Mouse (Mus musculus) layer of hippocampus, postnatal 25 days (tissue): ENCODE results near the gene Tppp. TPM values are rescaled to one million over a fixed set of nuclear protein-coding genes. Genes with fewer than 3 reads are reported as not detected.
"Not testable (repeated sequence)": the region's sequence is repeated elsewhere in the genome, so short reads cannot be mapped to it uniquely, and the experiment has no call there.

Experiments used
- DNase-seq, 2 experiments: peaks; one replicate each; pipeline ENCODE4 v3.0.0; 2022; ENCODE audit warnings: mixed read lengths in 2 of 2, low spot score in 1 of 2; ENCODE audit errors: extremely low spot score in 1 of 2
- total RNA-seq, 2 experiments: library from RNA; stranded (reverse); gene quantifications; 2 replicates each; pipeline ENCODE4 v1.2.3; 2021

Tppp gene
- total RNA-seq, result 100 to 1,000 TPM; 297 to 312 TPM

GRCm38 (mm10) chr13:74008948-74009718 lies at the start of gene Tppp:
Gene Tppp (plus strand): TSS chr13:74009407.
- DNase-seq, result peak; percentile 82 to 94

- DNase-seq, result no peak
These were observed 49.0 kb upstream of the Tppp start for GRCm38 (mm10) chr13:73960117-73960652.

DNA sequence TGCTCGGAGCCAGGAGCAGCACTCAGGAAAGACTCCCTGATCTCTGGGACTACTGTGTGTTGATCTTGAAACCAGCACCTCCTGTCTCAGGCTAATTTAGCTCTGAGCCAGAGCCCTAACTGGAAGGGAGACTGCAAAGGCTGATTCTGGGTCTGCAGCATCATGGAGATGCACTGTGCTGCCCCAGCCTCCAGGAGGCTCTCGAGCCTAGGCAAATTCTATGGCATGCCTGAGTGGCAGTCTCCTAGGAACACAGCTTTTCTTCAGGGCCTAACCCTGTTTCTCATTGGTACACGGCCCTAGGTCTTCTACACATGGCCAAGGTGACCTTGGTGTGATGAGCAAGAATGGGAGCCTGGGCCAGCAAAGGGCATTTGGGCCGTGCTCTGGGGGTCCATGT lies 48.0 kb upstream of the Tppp start:
- no peak for DNase-seq

DNA sequence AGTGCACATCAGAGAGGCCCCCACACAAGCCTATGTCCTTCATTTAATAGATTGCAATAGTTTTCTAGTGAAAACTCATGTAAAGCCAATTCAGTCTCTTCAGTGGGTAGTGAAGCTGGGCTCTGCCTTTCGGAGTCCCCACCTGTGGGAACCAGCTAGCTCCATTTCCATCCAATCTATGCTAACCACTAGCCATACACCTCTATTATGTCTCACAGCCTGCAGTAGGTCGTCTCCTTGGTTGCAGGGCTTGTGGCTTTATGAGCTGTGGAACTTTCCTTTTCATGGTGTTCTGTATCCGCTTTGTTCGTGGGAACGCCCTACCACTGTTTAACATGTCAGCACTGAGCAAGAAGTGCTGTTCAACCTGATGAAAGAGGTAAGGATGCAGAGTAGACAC lies 45.7 kb upstream of the Tppp start, which contains the start of gene Zdhhc11:
Gene Zdhhc11 (plus strand): TSS at position 301 of the 400 bp plus-strand sequence.
- DNase-seq, result no peak

DNA sequence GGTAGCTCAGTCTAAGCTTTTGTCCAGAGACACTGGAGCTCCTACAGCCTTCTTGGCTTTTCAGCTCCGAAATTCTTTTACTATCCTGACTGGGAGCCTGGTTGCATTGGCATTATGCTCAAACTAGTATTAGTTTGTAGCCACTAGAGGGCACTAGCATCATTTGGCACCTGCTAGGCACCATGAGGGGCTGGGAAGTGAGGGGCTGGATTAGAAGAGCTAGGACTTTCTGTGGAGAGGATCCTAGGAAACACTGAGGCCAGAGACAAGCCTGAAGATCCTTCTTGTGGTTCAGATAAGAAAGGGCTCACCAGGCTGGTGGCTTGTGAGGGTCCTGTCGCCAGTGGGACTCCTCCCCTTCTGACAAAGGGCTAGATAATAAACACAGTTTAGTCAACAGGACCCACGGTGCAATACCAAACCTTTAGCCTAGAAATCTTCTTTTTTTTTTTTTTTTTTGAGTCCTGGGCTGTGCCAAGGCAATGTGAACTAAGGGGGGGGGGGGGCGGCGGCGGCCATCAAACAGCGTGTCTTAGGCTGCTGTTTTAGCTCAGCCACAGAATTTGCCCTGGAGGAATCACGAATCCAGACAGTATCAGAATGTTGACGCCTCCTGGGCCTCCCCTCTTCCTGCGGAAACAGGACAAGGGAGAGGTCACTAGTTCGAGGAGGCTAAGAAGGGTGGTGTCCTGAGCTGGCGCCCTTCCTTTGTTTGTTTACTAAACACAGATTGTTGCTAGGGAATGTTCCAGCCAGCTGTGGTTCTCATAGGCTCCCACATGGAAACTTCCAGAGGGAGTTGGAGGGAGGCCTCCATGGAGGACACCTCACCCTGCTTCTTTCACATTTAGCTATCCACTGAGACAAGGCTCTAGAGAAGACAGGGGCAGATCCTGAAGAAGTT lies 38.4 kb upstream of the Tppp start:
- peak in 1 of 2 experiments; percentile 39 for DNase-seq

- DNase-seq, result no peak
These were observed 34.7 kb upstream of the Tppp start for GRCm38 (mm10) chr13:73974523-73974922.

- no peak for DNase-seq
These were observed 32.3 kb upstream of the Tppp start for GRCm38 (mm10) chr13:73976935-73977334.

DNA sequence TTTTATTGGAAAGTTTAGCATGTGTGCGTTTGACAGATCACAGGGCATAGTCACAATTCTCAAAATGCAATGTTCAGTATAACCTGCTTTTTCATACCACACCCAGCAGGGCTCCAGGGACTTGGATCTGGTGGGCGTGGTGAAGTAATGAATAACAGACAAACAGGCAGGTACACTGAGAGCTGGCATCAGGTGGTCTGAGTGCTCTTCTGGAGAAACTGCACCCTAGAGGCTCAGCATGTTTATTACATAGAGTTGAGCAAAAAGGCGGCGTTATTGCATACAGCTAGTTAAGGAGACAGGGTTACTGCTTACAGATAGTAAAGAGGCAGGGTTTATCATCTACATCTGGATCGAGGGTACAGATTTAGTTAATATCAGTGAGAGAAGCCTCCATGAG lies 18.9 kb upstream of the Tppp start:
- no peak for DNase-seq

DNA sequence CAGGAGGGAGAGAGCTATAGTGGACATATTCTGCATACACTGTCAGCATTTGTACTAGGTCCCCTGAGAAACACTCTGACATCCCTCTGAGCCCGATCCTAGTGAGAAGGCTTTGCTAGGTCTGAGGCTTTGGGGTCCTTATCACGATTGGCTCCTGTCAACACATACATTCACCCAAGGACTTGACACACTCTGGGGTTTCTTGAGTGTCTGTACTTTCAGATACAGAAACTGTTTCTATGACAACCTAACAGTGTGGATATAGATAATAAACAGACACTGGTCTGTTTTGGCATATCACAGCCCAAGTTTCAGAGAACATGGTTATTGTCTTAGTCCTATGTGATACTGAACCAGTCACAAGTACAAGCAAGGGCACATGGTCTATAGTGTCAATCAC lies 18.4 kb upstream of the Tppp start:
- DNase-seq, result no peak

DNA sequence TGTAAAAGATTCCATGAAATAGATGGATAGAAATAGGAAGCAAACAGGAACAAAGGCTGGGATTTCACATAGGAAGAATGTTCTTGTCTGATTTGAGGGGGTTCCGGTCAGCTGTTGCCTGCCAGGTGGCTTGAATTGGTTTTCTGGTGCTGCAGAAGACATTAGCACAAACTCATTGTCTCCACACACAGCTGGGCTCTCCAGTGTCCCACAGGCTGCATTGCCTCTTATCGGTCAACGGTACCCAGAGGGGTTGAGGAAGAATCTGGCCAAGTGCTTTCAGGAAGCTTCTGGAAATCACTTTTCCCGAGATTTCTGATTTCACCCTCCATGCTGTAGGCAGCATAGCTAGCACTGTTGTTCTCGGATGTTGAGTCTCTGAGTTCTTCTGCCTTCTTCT lies 17.9 kb upstream of the Tppp start:
- DNase-seq, result no peak

DNA sequence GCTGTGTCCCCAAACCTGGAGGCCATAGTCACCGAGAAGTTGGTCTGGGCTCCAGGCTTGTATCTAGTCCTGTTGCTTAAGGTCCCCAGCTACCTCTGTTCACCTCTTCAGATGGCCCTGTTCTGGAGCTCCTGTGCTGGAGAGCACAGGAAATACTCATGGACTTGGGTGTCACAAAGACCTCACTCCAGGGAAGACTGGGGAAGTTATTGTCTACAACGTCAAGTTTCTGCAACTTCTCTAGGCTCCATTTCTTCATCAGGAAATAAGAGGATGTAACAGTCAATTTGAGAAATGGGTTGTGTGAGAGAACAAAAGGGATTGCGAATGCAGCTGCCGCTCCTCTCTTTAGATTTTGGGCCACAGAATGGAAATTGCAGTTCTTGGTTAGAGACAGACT lies 12.8 kb upstream of the Tppp start:
- no peak for DNase-seq

DNA sequence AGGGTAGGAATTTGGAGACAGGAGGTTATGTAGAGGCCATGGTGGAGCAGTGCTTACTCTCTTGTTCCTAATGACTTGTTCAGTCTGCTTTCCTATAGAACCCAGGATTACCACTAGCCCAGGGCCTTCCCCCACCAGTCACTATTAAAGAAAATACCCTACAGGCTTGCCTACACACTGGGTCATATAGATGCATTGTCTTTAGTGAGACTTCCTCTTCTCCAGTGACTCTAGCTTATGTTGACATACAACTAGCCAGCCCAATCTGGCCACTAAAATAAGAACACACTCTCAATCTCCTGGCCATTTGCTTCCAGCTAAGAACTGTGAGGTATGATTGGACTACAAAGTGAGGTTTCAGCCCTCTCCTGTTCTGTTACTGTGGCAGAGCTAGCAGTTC lies 8.7 kb upstream of the Tppp start:
- DNase-seq, result no peak

DNA sequence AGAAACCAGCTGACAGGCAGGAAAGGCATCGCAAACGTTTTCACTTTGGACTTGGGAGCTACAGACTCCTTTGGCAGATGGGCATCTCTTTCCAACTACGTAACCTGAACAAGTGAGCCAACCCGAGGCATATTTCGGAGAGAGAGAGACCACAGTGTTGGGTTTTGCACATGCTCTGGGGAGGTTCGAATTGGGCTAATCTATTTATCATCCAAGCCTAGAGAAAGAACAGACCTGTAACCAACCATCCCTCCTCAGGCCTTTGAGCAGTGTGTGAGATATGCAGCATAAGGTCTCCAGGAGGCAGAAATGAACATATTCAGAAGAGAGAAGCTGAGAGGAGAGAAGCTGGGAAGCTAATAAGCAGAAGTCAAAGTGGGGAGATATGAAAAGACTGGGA lies 8.2 kb upstream of the Tppp start:
- no peak for DNase-seq

- no peak for DNase-seq
These were observed 7.7 kb upstream of the Tppp start for GRCm38 (mm10) chr13:74001492-74001891.

GRCm38 (mm10) chr13:74006881-74007280 lies 2.3 kb upstream of the Tppp start:
- not testable (repeated sequence) for DNase-seq

DNA sequence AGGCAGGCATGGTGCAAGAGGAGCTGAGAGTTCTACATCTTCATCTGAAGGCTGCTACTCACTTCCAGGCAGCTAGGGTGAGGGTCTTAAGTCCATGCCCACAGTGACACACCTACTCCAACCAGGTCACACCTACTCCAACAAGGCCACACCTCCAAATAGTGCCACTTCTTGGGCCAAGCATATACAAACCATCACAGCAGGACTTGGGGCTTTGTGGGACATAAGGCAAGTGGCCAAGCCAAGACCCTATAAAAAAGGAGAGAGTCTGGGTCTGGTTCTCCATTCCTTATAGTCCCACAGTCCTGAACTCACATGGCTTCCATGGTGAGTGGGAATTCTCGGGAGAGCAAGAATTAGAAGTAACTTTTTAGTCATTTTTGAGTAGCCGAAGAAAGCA lies 991 bp upstream of the Tppp start:
- not testable (repeated sequence) for DNase-seq

GRCm38 (mm10) chr13:74009791-74010614 lies 796 bp downstream of the Tppp start:
- peak; percentile 65 to 73 for DNase-seq

DNA sequence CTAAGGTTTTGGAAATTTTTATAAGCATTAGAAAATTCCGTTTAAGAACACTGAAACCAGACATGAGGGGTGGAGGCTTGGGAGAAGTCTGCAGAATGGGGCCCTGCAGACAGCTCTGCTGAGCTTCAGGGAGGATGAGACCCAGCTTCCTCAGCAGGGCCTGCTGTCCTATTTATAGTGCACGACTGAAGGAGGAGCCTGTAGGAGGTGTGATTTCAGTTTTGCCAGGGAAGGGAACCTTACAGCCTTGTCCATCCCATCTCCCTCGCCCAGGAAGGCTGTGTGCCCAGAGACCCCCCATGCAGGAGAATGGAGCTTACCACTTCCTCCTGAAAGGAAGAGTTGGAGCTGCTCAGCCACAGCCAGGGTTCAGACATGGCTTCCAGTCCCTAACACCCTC lies 1.5 kb downstream of the Tppp start:
- peak in 1 of 2 experiments; percentile 28 for DNase-seq

GRCm38 (mm10) chr13:74015908-74016307 lies 6.7 kb downstream of the Tppp start:
- no peak for DNase-seq

DNA sequence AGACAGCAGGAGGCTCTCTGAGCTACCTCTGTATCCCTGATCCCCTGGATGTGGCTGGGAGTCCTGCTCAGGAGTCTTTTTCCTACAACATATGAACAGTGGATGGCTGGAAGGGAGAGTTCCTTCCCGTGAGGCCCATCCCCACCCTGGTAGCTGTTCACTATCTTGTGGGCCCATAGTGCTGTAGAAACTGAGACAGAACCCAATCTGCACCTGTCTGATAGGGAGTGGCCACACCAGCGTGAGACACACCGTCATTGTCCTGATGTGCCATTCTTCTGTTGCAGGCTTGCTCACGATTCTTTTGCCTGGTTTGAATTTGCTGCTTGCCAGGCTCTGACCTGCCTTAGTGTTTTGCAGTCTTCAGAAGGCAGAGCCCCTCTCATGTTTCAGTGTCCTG lies 8.2 kb downstream of the Tppp start:
- DNase-seq, result no peak
